Mouse (Mus musculus) testis, postnatal 10 days (tissue): ENCODE data around the gene Cdc14b.

Experiments used
- DNase-seq: peaks from one replicate; pipeline ENCODE4 v3.0.0; 2021; ENCODE audit warnings: low spot score

The Cdc14b gene

DNA sequence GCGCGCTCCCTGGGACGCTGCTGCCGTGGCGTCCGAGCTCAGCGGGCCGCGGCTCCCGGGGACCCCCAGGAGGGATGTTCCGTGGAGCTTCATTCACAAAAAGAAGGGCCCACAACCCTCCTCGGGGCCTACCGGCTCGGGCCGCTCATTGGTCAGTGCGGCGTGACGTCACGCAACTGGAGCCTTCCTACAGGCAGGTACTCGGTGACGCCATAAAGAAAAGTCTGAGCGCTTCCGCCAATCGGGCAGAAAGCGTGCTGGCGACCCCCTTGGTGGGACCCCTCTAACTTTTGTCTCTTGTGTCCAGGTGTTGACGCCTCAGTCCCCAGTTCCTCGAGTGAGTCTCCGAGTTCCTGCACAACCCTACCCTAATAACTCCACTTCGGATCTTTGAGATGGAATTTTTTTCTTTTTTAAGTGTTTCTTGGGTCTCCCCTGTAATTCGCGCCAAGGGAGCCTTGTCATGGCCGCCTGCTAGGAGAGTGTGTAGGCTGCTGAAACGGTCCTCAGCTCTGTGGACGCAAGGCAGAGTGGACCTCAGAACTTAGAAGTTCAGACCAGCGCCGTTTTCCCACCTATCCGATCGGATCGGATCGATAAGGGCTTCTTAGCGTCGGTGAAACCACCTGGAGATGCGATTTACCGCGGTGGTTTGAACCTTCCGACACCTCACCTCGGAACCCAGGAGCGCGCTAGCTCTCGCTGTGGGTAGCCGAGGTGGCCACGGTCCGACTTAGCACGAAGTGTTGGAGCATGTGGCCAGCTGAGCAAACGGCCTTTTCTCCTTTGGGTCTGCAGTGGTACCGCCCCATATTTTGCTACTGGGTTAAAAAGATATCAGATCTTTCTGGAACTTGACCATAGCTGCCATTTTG, at the start of gene Cdc14b:
Gene Cdc14b (minus strand): TSS at position 412 of the 875 bp plus-strand sequence.
- DNase-seq, result peak; percentile 89

DNA sequence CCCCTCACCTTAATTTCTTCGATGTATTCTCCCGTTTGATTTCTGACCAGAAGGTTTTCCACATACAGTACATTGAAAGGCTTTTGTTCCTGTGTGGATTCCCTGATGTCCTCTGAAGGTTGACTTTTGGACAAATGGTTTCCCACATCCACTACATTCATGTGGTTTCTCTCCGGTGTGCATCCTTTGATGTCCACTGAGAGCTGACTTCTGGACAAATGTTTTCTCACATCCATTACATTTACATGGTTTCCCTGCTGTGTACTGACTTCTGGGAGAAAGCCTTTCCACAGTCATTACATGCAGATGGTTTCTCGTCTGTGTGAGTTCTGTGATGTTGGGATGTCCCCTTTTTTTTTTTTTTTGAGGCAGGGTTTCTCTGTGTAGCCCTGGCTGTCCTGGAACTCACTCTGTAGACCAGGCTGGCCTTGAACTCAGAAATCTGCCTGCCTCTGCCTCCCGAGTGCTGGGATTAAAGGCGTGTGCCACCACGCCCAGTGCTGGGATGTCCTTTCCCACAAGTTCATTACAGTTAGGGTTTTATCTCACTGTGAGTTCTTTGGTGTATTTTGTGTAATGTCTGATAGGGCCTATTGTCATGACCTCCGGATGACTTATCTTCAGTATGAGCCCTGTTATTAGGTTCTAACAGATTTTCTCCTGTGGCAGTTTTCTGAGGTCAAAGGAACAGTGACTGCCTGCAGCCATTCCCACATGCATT, 47.6 kb upstream of the Cdc14b start:
- DNase-seq, result no peak

GRCm38 (mm10) chr13:64320334-64320733, 45.2 kb upstream of the Cdc14b start:
- no peak for DNase-seq

DNA sequence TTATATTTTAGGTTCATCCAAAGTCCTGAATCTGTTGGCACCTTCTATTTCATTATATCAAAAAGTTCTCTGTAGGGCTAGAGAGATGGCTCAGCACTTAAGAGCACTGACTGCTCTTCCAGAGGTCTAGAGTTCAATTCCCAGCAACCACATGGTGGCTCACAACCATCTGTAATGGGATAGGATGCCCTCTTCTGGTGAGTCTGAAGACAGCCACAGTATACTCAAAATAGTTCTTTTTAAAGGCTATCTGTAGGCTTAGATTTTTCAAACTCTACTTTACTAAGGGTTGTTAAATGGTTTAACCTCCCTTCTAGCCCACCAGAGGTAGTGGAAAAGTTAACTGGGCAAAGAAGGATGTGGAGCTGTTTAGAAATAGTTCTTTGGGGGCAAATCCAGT, 44.7 kb upstream of the Cdc14b start:
- no peak for DNase-seq

DNA sequence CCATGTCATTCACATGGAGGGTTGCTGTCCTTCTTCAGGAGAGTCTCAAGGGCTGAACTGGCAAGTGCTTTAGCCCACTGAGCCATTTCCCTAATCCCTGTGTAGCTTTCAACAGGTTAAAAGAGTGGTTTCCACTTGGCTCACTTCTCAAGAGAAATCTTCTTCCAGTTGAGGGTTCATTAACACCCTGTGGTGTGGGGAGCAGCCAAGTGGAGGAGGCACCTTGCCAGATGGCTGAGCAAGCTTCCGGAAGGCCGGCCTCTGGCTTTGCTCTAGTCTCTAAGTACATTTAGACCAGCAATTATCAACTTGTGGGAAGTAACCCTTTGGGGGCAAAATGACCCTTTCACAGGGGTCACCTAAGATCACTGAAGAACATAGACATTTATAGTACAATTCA, 43.3 kb upstream of the Cdc14b start:
- peak; percentile 62 for DNase-seq

GRCm38 (mm10) chr13:64315483-64316050, 40.5 kb upstream of the Cdc14b start:
- DNase-seq, result no peak

GRCm38 (mm10) chr13:64314041-64314440, 39.0 kb upstream of the Cdc14b start:
- no peak for DNase-seq

DNA sequence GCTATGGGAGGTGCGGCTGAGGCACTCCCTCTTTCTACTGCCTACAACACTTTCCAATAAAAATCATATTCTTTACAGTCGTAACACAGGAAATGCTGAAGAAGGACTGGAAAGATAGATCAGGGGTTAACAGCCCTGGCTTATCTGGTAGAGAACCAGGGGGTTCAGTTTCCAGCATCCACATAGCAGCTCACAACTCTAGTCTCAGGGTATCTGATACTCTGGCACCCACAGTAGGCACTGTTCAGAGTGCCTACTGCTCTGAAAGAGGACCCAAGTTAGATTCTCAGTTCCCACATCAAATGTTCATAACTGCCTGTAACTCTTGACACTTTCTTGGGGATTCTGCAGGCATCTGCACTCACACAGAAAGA, 37.8 kb upstream of the Cdc14b start:
- no peak for DNase-seq

- peak; percentile 97 for DNase-seq
Observed at GRCm38 (mm10) chr13:64312024-64312915, 37.2 kb upstream of the Cdc14b start, which contains the start of gene Aaed1. TSS of gene Aaed1 (minus strand) at chr13:64312710.

DNA sequence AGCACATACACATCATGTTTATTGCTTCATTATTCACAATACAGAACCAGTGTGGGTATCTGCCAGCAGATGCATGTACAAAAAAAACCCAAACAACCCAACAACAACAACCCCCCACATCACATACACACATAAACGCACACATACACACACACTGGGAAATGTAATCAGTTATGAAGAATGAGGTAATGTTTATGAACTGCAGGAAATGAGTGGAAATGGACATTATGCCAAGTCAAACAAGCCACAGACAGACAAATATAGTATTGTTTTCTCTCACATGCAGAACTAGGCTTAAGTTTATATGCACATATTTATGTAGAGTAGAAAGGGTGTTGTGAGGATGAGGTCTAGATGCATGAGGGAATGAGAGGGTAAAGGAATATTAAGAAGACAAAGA, 36.2 kb upstream of the Cdc14b start:
- no peak for DNase-seq

DNA sequence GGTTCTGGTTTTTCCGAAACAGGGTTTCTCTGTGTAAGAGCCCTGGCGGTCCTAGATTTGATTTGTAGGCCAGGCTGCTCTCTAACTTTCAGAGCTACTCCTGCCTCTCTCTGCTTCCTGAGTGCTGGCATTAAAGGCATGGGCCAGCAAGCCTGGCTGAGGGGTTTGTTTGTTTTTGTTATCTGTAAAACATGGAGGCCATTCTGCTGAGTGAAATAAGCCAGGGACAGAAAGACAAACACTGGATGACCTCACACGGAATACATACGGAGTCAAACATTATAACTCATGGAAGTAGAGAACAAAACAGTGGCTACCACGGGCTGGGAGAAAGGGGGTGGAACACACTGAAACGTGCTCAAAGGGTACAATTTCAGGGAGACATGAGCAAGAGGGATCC, 35.5 kb upstream of the Cdc14b start:
- DNase-seq, result no peak

GRCm38 (mm10) chr13:64309842-64310241, 34.8 kb upstream of the Cdc14b start:
- DNase-seq, result no peak

GRCm38 (mm10) chr13:64309036-64309435, 33.9 kb upstream of the Cdc14b start:
- no peak for DNase-seq

GRCm38 (mm10) chr13:64307508-64307907, 32.4 kb upstream of the Cdc14b start:
- DNase-seq, result no peak

GRCm38 (mm10) chr13:64306078-64306477, 31.0 kb upstream of the Cdc14b start:
- DNase-seq, result peak; percentile 85

DNA sequence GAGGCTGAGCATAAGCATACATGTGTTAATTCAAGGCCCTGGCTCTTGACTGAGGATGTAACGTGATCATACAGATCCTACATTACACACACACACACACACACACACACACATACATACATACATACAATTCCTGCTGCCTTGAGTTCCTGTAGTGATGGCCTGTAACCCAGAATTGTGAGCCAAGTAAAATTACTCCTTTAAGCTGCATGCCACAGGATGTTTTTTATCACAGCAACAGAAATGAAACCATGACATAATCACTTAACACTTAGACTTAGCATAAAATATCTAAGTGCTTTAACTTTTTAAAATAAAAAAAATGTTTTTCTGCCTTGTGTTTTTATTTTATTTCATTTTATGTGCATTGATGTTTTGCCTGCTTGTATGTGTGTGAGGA, 24.0 kb upstream of the Cdc14b start:
- DNase-seq, result no peak

GRCm38 (mm10) chr13:64286791-64287190, 11.7 kb upstream of the Cdc14b start:
- DNase-seq, result no peak

- no peak for DNase-seq
Observed at GRCm38 (mm10) chr13:64286321-64286720, 11.2 kb upstream of the Cdc14b start.

DNA sequence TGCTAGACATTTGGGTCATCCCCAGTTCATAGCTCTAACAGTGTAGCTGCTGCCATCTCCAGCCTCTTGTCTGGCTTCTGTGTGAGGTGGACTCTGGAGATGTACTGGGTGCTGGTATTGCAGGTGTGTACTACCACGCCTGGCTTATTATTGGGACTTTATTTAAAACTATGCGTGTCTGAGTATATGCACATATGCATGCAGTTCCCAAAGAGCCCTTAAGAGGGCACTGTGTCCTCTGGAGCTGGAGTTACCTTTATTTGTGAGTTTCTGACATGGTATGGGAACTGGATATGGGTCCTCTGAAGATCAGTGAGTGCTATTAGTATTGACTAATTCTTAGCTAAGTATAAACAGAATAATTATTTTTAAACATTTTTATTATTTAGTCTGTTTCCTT, 9.6 kb upstream of the Cdc14b start:
- DNase-seq, result no peak

GRCm38 (mm10) chr13:64280940-64281339, 5.8 kb upstream of the Cdc14b start:
- no peak for DNase-seq

DNA sequence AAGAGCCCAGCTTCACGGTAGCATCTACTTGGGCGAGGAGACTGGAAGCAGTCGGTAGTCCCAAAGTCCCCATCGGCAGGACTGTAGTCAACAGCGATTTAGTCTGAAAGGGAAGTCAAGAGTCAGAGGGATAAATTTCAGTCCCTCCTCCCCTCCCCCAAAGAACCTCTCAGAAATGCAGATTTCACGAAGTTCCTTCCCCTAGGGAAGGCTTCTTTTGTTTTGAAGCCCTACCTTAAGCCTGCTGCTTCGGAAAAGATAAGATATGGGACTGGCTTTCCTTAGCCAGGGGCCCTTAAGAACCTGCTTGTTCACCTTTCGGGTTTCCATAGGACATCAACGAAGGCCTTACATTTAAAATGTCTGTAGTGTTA, 651 bp upstream of the Cdc14b start:
- no peak for DNase-seq
